Mouse (Mus musculus) right cerebral cortex, postnatal 4 days (tissue): ENCODE measurements around the gene Wdr17.
"Not testable (repeated sequence)": the region's sequence is repeated elsewhere in the genome, so short reads cannot be mapped to it uniquely, and the experiment has no call there.

Experiments used
- DNase-seq: peaks from one replicate; pipeline ENCODE4 v3.0.0-alpha.2; 2022

Gene Wdr17

GRCm38 (mm10) chr8:54791858-54792698, 94.9 kb downstream of the Wdr17 start:
- no peak for DNase-seq

GRCm38 (mm10) chr8:54780134-54780942, 106.6 kb downstream of the Wdr17 start:
- DNase-seq: peak; percentile 75

- DNase-seq: peak; percentile 35
Observed at GRCm38 (mm10) chr8:54779317-54780133, 107.5 kb downstream of the Wdr17 start.

DNA sequence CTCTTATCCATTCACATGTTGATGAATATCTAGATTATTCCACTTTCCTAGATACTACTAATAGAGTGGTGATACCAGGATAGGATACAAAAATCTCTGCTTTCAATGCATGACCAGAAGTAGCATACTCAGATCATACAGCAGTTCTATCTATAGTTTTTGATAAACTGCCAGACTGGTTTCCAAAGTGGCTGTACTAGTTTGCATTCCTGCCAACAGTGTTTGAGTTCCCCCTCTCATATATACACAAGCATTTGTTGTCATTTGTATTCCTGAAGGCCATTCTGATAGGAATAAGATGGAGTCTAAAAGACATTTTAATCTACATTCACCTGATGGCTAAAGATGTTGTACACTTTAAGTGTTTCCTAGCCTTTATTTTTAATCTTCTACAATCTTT, 110.0 kb downstream of the Wdr17 start:
- no peak for DNase-seq

- DNase-seq: no peak
Observed at GRCm38 (mm10) chr8:54776241-54776640, 110.7 kb downstream of the Wdr17 start.

- no peak for DNase-seq
Observed at GRCm38 (mm10) chr8:54757646-54758045, 129.3 kb downstream of the Wdr17 start.

GRCm38 (mm10) chr8:54736660-54737312, 150.2 kb downstream of the Wdr17 start:
- no peak for DNase-seq

GRCm38 (mm10) chr8:54724668-54725035, 162.3 kb downstream of the Wdr17 start:
- DNase-seq: no peak

DNA sequence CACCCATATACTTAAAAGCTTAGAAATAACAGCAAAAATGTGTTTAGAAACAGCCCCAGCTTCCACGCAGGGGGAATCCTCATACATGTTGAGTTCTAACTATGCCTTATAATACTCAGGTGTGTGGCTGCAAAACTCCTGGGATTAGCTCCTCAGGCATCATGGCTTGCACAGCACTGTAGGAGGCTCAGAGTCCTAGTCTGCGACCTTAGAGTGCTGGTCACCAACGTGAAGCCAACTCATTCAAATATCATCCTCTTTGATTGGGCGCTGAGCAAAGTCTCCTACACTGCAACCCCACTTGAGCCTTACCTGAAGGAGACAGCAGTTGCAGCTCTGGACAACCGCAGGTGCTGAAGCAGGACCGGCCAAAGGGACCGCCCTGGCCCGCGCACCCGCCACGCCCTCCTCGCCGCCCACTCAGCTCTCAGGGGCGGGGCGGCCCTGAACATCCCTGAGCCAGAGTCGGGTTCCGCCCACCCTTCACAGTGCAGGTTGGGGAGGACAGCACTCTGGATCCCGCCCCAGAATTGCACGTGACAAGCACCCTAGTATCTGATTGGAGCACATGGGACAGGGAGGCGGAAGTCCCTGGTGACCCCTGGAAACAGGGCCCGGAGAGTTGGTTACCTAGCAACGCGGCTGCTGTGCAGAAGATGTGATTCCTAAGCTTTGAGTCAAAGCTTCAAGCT, 162.9 kb downstream of the Wdr17 start:
- peak; percentile 83 for DNase-seq

- DNase-seq: no peak
Observed at GRCm38 (mm10) chr8:54718515-54718914, 168.5 kb downstream of the Wdr17 start.

GRCm38 (mm10) chr8:54705743-54706142, 181.2 kb downstream of the Wdr17 start:
- DNase-seq: no peak

- DNase-seq: no peak
Observed at GRCm38 (mm10) chr8:54671806-54672205, 215.2 kb downstream of the Wdr17 start.

GRCm38 (mm10) chr8:54667756-54668155, 219.2 kb downstream of the Wdr17 start:
- DNase-seq: no peak

DNA sequence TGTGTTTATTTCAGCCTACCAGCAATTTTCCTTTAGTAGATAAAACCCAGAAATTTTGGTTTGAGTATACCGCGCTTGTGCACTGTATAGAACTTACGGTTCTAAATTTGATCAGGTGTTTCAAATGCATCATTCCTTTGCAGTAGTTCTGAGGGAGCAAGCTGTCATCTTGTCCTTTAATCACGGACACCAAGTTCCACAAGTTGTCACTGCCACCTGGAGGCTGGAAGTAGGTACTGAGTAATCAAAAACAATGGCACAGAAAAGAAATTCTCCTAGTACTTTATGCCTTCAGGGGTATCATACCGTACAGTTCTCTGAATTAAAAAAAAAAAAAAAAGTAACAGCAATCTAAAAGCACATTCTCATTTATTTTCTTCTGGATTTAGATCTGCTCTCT, 226.3 kb downstream of the Wdr17 start:
- peak; percentile 35 for DNase-seq

DNA sequence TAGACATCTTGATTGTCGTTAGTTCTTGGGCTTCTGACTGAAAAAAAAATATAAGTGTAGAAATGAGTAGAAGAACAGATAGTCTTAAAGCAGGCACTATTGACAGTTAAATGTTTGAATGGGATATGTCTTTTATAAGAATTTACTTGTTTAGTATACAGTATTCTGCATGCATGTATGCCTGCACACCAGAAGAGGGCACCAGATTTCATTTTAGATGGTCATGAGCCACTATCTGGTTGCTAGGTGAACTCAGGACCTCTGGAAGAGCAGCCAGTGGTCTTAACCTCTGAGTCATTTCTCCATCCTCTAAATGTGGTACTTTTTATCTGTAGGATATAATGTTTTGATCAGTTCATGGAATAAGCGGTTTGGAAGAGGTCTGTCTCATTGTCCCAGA, 227.3 kb downstream of the Wdr17 start:
- no peak for DNase-seq

- DNase-seq: no peak
Observed at GRCm38 (mm10) chr8:54638634-54639033, 248.3 kb downstream of the Wdr17 start.

DNA sequence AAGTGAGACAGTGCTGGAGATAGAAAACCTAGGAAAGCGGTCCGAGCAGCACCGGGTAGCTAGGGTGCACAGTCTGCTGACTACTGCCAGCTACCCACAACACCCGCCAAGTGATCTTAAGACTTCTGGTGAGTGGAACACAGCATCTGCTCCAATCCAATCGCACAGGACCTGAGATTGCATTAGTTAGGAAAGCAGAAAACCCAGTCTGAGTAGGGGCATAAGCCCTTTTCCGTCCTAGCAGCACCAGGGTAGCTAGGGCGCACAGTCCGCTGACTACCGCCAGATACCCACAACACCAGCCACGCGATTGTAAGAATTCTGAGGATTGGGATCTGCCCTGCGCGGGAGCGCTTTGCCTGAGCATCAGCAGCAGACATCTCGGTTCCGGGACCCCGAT, 270.3 kb downstream of the Wdr17 start:
- DNase-seq: not testable (repeated sequence)

DNA sequence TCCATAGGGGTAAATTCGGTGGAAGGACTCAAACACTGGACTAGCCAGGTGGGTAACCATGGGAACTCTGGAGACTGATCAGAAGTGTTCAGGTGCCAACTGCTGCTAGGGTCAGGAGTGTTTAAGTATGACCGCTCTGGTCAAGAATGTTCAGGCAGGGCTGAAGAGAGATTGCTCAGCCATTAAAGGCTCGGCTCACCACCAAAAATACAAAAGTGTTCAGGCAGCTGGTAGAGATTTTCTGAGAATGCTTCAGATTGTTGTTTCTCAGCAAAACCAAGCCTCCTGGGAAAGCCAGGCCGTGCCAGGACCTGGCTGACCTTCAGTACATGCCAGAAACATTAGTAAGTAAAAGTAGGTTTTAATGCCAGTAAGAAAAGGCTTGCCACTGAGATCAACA, 276.7 kb downstream of the Wdr17 start:
- DNase-seq: no peak

GRCm38 (mm10) chr8:54609336-54609735, 277.6 kb downstream of the Wdr17 start:
- DNase-seq: no peak

DNA sequence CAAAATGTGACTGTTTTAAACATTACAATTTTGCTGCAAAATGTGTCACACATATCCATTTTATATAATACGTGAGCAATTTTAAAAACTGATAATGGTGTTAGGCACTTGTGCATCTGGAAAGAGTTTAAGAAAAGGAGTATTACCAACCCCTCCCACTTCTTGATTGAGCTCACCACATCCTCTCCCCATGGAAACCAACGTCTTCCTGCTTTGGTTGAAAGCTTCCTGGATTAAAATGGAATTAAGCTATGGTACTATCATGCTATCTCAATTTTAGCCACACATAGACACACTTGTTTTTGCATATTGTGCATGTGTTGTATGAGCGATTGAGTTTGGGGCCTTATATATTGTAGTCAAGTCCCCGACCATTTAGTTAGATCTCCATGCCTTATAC, 283.5 kb downstream of the Wdr17 start:
- no peak for DNase-seq

DNA sequence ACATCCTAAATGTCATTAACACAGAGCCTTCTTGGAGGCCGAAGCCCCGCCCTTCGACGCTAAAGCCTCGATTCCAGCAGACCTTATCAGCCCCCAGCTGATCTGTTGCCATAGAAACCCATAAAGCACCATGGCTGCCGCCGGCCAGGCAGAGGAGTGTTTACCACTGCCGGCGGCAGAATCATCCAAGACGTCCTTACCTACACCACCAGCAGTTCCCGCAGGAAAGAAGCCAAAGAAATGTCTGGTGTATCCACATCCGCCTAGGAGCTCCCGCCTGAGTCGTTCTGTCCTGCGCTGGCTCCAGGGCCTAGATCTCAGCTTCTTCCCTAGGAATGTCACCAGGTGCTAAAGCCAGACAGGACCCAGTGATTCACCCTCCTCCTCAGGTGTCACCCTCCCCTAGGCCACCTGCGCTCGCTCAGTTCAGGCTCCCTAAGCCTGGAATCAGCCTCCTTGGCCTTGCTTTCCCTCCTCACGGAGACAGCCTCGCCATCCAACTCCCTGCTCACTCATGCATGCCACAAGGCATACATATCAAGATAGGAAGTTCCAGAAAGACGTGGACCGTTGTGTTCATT, 286.2 kb downstream of the Wdr17 start, which contains the start of gene Spata4:
Gene Spata4 (plus strand): TSS at position 111 of the 581 bp plus-strand sequence.
- DNase-seq: peak; percentile 26

DNA sequence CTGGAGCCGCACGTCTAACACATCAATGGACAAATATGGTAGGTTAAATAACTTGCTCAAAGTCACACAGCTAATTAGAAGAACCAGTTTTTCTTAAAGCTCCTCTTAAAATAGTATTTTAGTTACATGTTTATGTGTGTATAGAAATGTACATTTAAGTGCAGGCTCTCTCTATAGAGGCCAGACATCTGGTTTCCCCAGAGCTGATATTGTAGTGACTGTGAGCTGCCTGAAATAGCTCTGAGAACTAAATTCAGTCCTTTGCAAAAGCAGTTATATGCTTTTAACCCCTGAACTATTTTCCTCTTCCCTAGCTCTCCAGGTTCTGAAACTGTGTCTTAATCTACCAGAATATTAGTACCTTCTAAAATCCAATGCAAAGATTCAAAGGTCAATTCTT, 289.6 kb downstream of the Wdr17 start:
- DNase-seq: no peak
